Mouse (Mus musculus) CH12.LX (cell line): ENCODE measurements around the gene Rpn1. TPM values are rescaled to one million over a fixed set of nuclear protein-coding genes. Genes with fewer than 3 reads are reported as not detected.

Experiments used
- DNase-seq: peaks from one replicate; pipeline ENCODE4 v3.0.0-alpha.2; 2013; ENCODE audit errors: extremely low read depth
- H3K27ac ChIP-seq: 2 replicates; pipeline ENCODE4 v1.5.1; 2012; ENCODE audit warnings: low read depth, mild to moderate bottlenecking, control low read depth, moderate library complexity; ENCODE audit not compliant: insufficient read depth
- H3K27me3 ChIP-seq: replicated peaks from 2 replicates; pipeline ENCODE3; 2012; ENCODE audit warnings: inconsistent platforms
- H3K36me3 ChIP-seq, 2 experiments: replicated peaks in 1 of 2; 2 replicates each; pipeline versions ENCODE3 to v1.6.1; 2012; ENCODE audit warnings: inconsistent platforms in 1 of 2, low read length in 1 of 2, mild to moderate bottlenecking in 1 of 2, mixed read lengths in 1 of 2, moderate library complexity in 1 of 2; ENCODE audit not compliant: control insufficient read depth in 1 of 2, insufficient read depth in 1 of 2
- H3K4me1 ChIP-seq, 2 experiments: 2 replicates each; pipeline ENCODE4 v1.6.1; 2012; ENCODE audit warnings: inconsistent platforms in 1 of 2, moderate library complexity in 1 of 2; ENCODE audit not compliant: insufficient read depth in 2 of 2, control insufficient read depth in 1 of 2
- H3K4me2 ChIP-seq: 2 replicates; pipeline ENCODE4 v1.6.1; 2012; ENCODE audit warnings: low read depth, mild to moderate bottlenecking, control low read depth; ENCODE audit not compliant: poor library complexity, insufficient read depth, severe bottlenecking
- H3K4me3 ChIP-seq, 3 experiments: fragments of 150-350 bp in 1 of 3; sonication (generic) in 1 of 3; replicated peaks in 1 of 3; 2 replicates each; pipeline versions ENCODE3 to v1.5.1; 2011 to 2012; ENCODE audit warnings: low read depth in 2 of 3, low read length in 2 of 3, mild to moderate bottlenecking in 2 of 3, moderate library complexity in 2 of 3, control low read depth in 1 of 3, improper control_type of control experiment in 1 of 3, inconsistent platforms in 1 of 3, mixed read lengths in 1 of 3; ENCODE audit not compliant: poor library complexity in 1 of 3
- H3K79me2 ChIP-seq: replicated peaks from 2 replicates; pipeline ENCODE4 v1.6.1; 2012; ENCODE audit warnings: mild to moderate bottlenecking, moderate library complexity; ENCODE audit not compliant: control insufficient read depth, poor library complexity, insufficient read depth, severe bottlenecking; ENCODE audit errors: extremely low read depth
- H3K9ac ChIP-seq: 2 replicates; pipeline ENCODE4 v1.6.1; 2012; ENCODE audit warnings: low read depth, mild to moderate bottlenecking, control low read depth, moderate library complexity; ENCODE audit not compliant: insufficient read depth
- H3K9me3 ChIP-seq: replicated peaks from 2 replicates; pipeline ENCODE3; 2012; ENCODE audit warnings: low read length, inconsistent platforms, mixed read lengths
- BHLHE40 ChIP-seq: IDR thresholded peaks from 2 replicates; pipeline ENCODE4 v1.6.1; 2011; ENCODE audit warnings: mild to moderate bottlenecking, low read depth, low read length, improper control_type of control experiment
- CHD2 ChIP-seq: IDR thresholded peaks from 2 replicates; pipeline ENCODE4 v1.6.1; 2011; ENCODE audit warnings: low read length, improper control_type of control experiment
- E2F4 ChIP-seq: IDR thresholded peaks from 2 replicates; pipeline ENCODE4 v1.6.1; 2011; ENCODE audit warnings: low read depth, low read length, improper control_type of control experiment; ENCODE audit not compliant: insufficient replicate concordance
- ETS1 ChIP-seq: conservative IDR thresholded peaks from 2 replicates; pipeline ENCODE4 v1.6.1; 2012; ENCODE audit warnings: low read depth, mild to moderate bottlenecking, inconsistent platforms, low read length, improper control_type of control experiment, moderate library complexity
- IRF4 ChIP-seq: IDR thresholded peaks from 2 replicates; pipeline ENCODE4 v1.6.1; 2014; ENCODE audit warnings: low read depth, mild to moderate bottlenecking, inconsistent platforms, low read length, improper control_type of control experiment
- JUN ChIP-seq: IDR thresholded peaks from 2 replicates; pipeline ENCODE4 v1.6.1; 2011; ENCODE audit warnings: low read depth, mild to moderate bottlenecking, low read length, improper control_type of control experiment, moderate library complexity; ENCODE audit not compliant: insufficient read depth
- JUND ChIP-seq: conservative IDR thresholded peaks from 2 replicates; pipeline ENCODE4 v1.6.1; 2011; ENCODE audit warnings: low read depth, low read length, improper control_type of control experiment
- KAT2A ChIP-seq: IDR thresholded peaks from 2 replicates; pipeline ENCODE4 v1.6.1; 2012; ENCODE audit warnings: low read length, improper control_type of control experiment, inconsistent platforms; ENCODE audit not compliant: insufficient replicate concordance
- MAFK ChIP-seq: IDR thresholded peaks from 2 replicates; pipeline ENCODE4 v1.6.1; 2011; ENCODE audit warnings: low read length, improper control_type of control experiment; ENCODE audit not compliant: insufficient replicate concordance
- MAX ChIP-seq: IDR thresholded peaks from 2 replicates; pipeline ENCODE4 v1.6.1; 2011; ENCODE audit warnings: low read length, improper control_type of control experiment
- MEF2A ChIP-seq: IDR thresholded peaks from 2 replicates; pipeline ENCODE4 v1.6.1; 2014; ENCODE audit warnings: low read depth, mild to moderate bottlenecking, inconsistent platforms, low read length, improper control_type of control experiment, borderline replicate concordance
- MXI1 ChIP-seq: IDR thresholded peaks from 2 replicates; pipeline ENCODE4 v1.6.1; 2011; ENCODE audit warnings: mild to moderate bottlenecking, low read depth, low read length, improper control_type of control experiment
- NELFE ChIP-seq: IDR thresholded peaks from 2 replicates; pipeline ENCODE4 v1.6.1; 2011; ENCODE audit warnings: low read depth, low read length, improper control_type of control experiment
- POLR2A ChIP-seq: IDR thresholded peaks from 2 replicates; pipeline ENCODE4 v1.6.1; 2011; ENCODE audit warnings: low read depth, mild to moderate bottlenecking, improper control_type of control experiment, low read length
- POLR2AphosphoS2 ChIP-seq: IDR thresholded peaks from 2 replicates; pipeline ENCODE4 v1.6.1; 2011; ENCODE audit warnings: low read depth, low read length, improper control_type of control experiment
- RCOR1 ChIP-seq: conservative IDR thresholded peaks from 2 replicates; pipeline ENCODE4 v1.6.1; 2012; ENCODE audit warnings: low read depth, mild to moderate bottlenecking, inconsistent platforms, low read length, improper control_type of control experiment
- SMC3 ChIP-seq: IDR thresholded peaks from 2 replicates; pipeline ENCODE4 v1.6.1; 2011; ENCODE audit warnings: low read depth, low read length, improper control_type of control experiment
- ZNF384 ChIP-seq: IDR thresholded peaks from 2 replicates; pipeline ENCODE4 v1.6.1; 2012; ENCODE audit warnings: low read depth, low read length, improper control_type of control experiment, inconsistent platforms
- dilution Hi-C: fragments of 300-500 bp; cut with MboI; formaldehyde crosslinking; loops from 2 replicates; pipeline ENCODE4 v1.14.3; 2020; ENCODE audit warnings: low sequenced_read_pairs; ENCODE audit not compliant: extremely low pct_unique_long_range_greater_than_20kb, extremely low pct_ligation_motif_present
- in situ Hi-C: fragments of 300-500 bp; cut with MboI; formaldehyde crosslinking; loops from 3 replicates; pipeline ENCODE4 v1.14.3; 2019; ENCODE audit warnings: low sequenced_read_pairs, low pct_ligation_motif_present, low pct_unique_long_range_greater_than_20kb, mixed read lengths
- polyA plus RNA-seq: library from polyadenylated mRNA; unstranded; fragments of >175 nt; gene quantifications from 2 replicates; pipeline ENCODE4 v1.2.1, GENCODE M21; 2012; ENCODE audit warnings: low read depth; ENCODE audit not compliant: insufficient read length
- total RNA-seq, 2 experiments: library from RNA; depleted of rRNA; stranded (reverse); fragments of 300-350 nt in 1 of 2; fragments of >200 nt in 1 of 2; gene quantifications; 2 replicates each; pipeline ENCODE4 v1.2.3; 2012 to 2014

Gene Rpn1
- total and polyA plus RNA-seq, 3 experiments = 260 to 366 (median 339) TPM

GRCm38 (mm10) chr6:88041221-88041620 lies 43.1 kb upstream of the Rpn1 start:
- peaks cover 14 to 41% of the 10 kb centered on the region in 2 experiments for H3K4me1 ChIP-seq
- in situ Hi-C loops = no loop called here

GRCm38 (mm10) chr6:88042336-88042735 lies 41.9 kb upstream of the Rpn1 start:
- dilution Hi-C loops (no loop called here), in situ Hi-C loops (no loop called here)
- Histone ChIP-seq H3K27ac (no peak overlapping the region), H3K4me3 (no peak overlapping the region), H3K4me1 (peaks cover 14 to 41% of the 10 kb centered on the region in 2 experiments), H3K36me3 (peaks cover 18 to 46% of the 10 kb centered on the region in 2 experiments), H3K9ac (peak overlapping the region; percentile 10; the same call in 1 of the 2 replicates), H3K79me2 (peaks cover 72% of the 10 kb centered on the region), H3K9me3 (no peaks in the 10 kb centered on the region), H3K4me2 (peak overlapping the region; percentile 91; the same call in 1 of the 2 replicates), H3K27me3 (no peaks in the 10 kb centered on the region)
- TF ChIP-seq KAT2A = no peak
- no peak for TF ChIP-seq ZNF384
- TF ChIP-seq POLR2A = no peak
- no peak for TF ChIP-seq JUN
- no peak for TF ChIP-seq MEF2A
- TF ChIP-seq CHD2 = no peak
- TF ChIP-seq POLR2AphosphoS2 = no peak
- no peak for TF ChIP-seq ETS1
- no peak for DNase-seq

More at GRCm38 (mm10) chr6:88041221-88041620, 43.1 kb upstream of the Rpn1 start:
- H3K79me2 ChIP-seq = peaks cover 82% of the 10 kb centered on the region
- no peaks in the 10 kb centered on the region for H3K9me3 ChIP-seq
- no peak overlapping the region for H3K4me2 ChIP-seq
- no peak overlapping the region for H3K27ac ChIP-seq
- H3K9ac ChIP-seq = no peak overlapping the region
- no peaks in the 10 kb centered on the region for H3K27me3 ChIP-seq
- H3K4me3 ChIP-seq = no peak overlapping the region
- no peak for TF ChIP-seq ZNF384
- no peak for TF ChIP-seq E2F4
- TF ChIP-seq IRF4 = no peak
- TF ChIP-seq MXI1 = no peak
- TF ChIP-seq CHD2 = no peak
- no peak for TF ChIP-seq BHLHE40
- no peak for TF ChIP-seq JUND
- TF ChIP-seq RCOR1 = no peak
- no peak for TF ChIP-seq MAX
- no peak for TF ChIP-seq MAFK
- no peak for TF ChIP-seq SMC3
- TF ChIP-seq NELFE = no peak
- TF ChIP-seq, all 38 proteins: peak for 0
- dilution Hi-C loops = no loop called here
- DNase-seq = no peak
- H3K36me3 ChIP-seq = peaks cover 21 to 53% of the 10 kb centered on the region in 2 experiments
